ENCODE assay signal across 8 mouse cellular contexts in the genomic region with DNA sequence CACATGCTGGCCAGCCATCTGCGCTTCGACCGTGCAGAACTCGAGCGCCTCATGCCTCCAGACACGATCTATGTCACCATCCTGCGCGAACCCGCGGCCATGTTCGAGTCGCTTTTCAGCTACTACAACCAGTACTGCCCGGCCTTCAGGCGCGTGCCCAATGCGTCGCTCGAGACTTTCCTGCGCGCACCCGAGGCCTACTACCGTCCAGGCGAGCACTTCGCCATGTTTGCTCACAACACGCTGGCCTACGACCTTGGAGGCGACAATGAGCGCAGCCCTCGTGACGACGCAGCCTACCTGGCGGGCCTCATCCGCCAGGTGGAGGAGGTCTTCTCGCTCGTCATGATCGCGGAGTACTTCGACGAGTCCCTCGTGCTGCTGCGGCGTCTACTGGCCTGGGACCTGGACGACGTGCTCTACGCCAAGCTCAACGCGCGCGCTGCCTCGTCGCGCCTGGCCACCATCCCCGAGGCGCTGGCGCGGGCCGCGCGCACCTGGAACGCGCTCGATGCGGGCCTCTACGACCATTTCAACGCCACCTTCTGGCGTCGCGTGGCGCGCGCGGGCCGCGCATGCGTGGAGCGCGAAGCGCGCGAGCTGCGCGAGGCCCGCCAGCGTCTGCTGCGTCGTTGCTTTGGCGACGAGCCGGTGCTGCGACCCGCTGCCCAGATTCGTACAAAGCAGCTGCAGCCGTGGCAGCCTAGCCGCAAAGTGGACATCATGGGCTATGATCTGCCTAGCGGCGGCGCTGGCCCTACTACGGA. TPM values are rescaled to one million over a fixed set of nuclear protein-coding genes. Genes with fewer than 3 reads are reported as not detected.
A peak's percentile ranks its signal among the peaks of the same experiment; 100 is the strongest.
DNase-seq lines count a peak whose midpoint lies in the region; ATAC-seq and TF ChIP-seq lines count a peak whose summit lies in the region.

No protein-coding gene starts in this region.

- H3K27ac ChIP-seq in cerebellum, adult 2 months (ENCODE audit: insufficient read depth, low read length), result no peak overlapping the region
- no peak overlapping the region for H3K27ac ChIP-seq in thymus, adult 2 months (ENCODE audit: control insufficient read depth, insufficient read depth, low read length)
- H3K27ac ChIP-seq in intestine, postnatal 0 days (ENCODE audit: low read depth, low read length), result no peak overlapping the region

- no peaks in the 10 kb centered on the region for H3K36me3 ChIP-seq in thymus, adult 2 months (ENCODE audit: control insufficient read depth, insufficient read depth, low read length)
- no peaks in the 10 kb centered on the region for H3K36me3 ChIP-seq in intestine, postnatal 0 days (ENCODE audit: control insufficient read depth, insufficient read depth)

- H3K27me3 ChIP-seq in cerebellum, adult 2 months (ENCODE audit: control insufficient read depth, insufficient read depth, low read length), result no peaks in the 10 kb centered on the region
- H3K27me3 ChIP-seq in thymus, adult 2 months (ENCODE audit: control insufficient read depth, insufficient read depth, low read length), result no peaks in the 10 kb centered on the region
- H3K27me3 ChIP-seq in intestine, postnatal 0 days (replicated peaks; ENCODE audit: control insufficient read depth, insufficient read depth, low read length), result peaks cover 15% of the 10 kb centered on the region

- TF ChIP-seq CTCF in cerebellum, adult 2 months (IDR thresholded peaks at IDR 0.05; ENCODE audit: borderline replicate concordance, insufficient read depth, low read depth, low read length), result no peak
- TF ChIP-seq CTCF in thymus, adult 2 months (IDR thresholded peaks at IDR 0.05; ENCODE audit: borderline replicate concordance, control insufficient read depth, extremely low read depth, insufficient read depth, low read length, poor library complexity), result no peak
- no peak; the same call in 1 of the 2 replicates for TF ChIP-seq CTCF in intestine, postnatal 0 days (IDR thresholded peaks at IDR 0.05; ENCODE audit: low read depth)

- no peak for TF ChIP-seq POLR2A in cerebellum, adult 2 months (IDR thresholded peaks at IDR 0.05; ENCODE audit: borderline replicate concordance, insufficient read depth, low read length)
- TF ChIP-seq POLR2A in thymus, adult 2 months (IDR thresholded peaks at IDR 0.05; ENCODE audit: control insufficient read depth, extremely low read depth, insufficient read depth, low read length, poor library complexity), result no peak

- no peaks in the 10 kb centered on the region for H3K9me3 ChIP-seq in intestine, postnatal 0 days (ENCODE audit: control insufficient read depth)

- no peaks in the 10 kb centered on the region for H3K4me1 ChIP-seq in cerebellum, adult 2 months (ENCODE audit: control insufficient read depth, insufficient read depth, low read length)
- 0 out of 2 replicates have a peak, but pooled peaks cover 3% of the 10 kb centered on the region for H3K4me1 ChIP-seq in thymus, adult 2 months (replicated peaks; ENCODE audit: control insufficient read depth, insufficient read depth, low read length)
- H3K4me1 ChIP-seq in intestine, postnatal 0 days (replicated peaks; ENCODE audit: control insufficient read depth, insufficient read depth, low read length), result no peaks in the 10 kb centered on the region

- peak; percentile 25; the same call in 1 of the 2 replicates for ATAC-seq in intestine, postnatal 0 days

- H3K4me2 ChIP-seq in intestine, postnatal 0 days (replicated peaks; ENCODE audit: low read depth), result peak overlapping the region; percentile 56

- peak; percentile 38 to 68 for DNase-seq in cerebellum, postnatal 14 days
- DNase-seq in cerebellum, adult 2 months, result no peak
- no peak for DNase-seq in thymus, adult 2 months
- DNase-seq in thymus, adult 18-20 months, result no peak
- DNase-seq in neural tube, embryonic 10.5 days (ENCODE audit: extremely low spot score, low spot score), result peak; percentile 29
- no peak for DNase-seq in cerebellum, adult 9-11 months
- no peak for DNase-seq in right cerebral cortex, postnatal 36 days (ENCODE audit: low spot score in 2 of 2)

- H3K9ac ChIP-seq in intestine, postnatal 0 days (ENCODE audit: low read depth, low read length), result no peak overlapping the region

- H3K4me3 ChIP-seq in cerebellum, adult 2 months (replicated peaks; ENCODE audit: insufficient read depth, low read depth, low read length), result no peak overlapping the region
- H3K4me3 ChIP-seq in thymus, adult 2 months (ENCODE audit: control insufficient read depth, insufficient read depth, low read length), result peak overlapping the region; percentile 22; the same call in 1 of the 2 replicates
- peak overlapping the region; percentile 12; the same call in 1 of the 2 replicates for H3K4me3 ChIP-seq in intestine, postnatal 0 days (ENCODE audit: low read depth, low read length)

- whole genome bisulfite sequencing in cerebellum, adult 2 months, result 62% methylated on average over 98 of the region's 98 CpGs
- WGBS in thymus, adult 2 months, result 58% methylated on average over 98 of the region's 98 CpGs
- 43% methylated on average over 98 of the region's 98 CpGs for WGBS in intestine, postnatal 0 days

RNA-seq across cellular contexts. Expression of gene Gal3st3, which starts 9.0 kb away (rescaled TPM):
- 49.2 and 55.9 TPM in 2 replicates for polyA plus RNA-seq in cerebellum, adult 2 months (2012; rRNA removed)
- 4.8 and 6.3 TPM in 2 replicates for polyA plus RNA-seq in thymus, adult 2 months (2012; rRNA removed)
- polyA plus RNA-seq in intestine, postnatal 0 days (2015; fragmentation: Nextera tagmentation; extraction: Ambion mirVana), result 0.55 and 0.67 TPM in 2 replicates

RNA-seq across cellular contexts. Expression of gene Sf3b2, which starts 11.9 kb away (rescaled TPM):
- polyA plus RNA-seq in cerebellum, adult 2 months (2012; rRNA removed), result 175 and 181 TPM in 2 replicates
- 213 and 250 TPM in 2 replicates for polyA plus RNA-seq in thymus, adult 2 months (2012; rRNA removed)
- polyA plus RNA-seq in intestine, postnatal 0 days (2015; fragmentation: Nextera tagmentation; extraction: Ambion mirVana), result 160 and 172 TPM in 2 replicates

RNA-seq across cellular contexts. Expression of gene Catsper1, which starts 28.4 kb away (rescaled TPM):
- not detected in 2 replicates for polyA plus RNA-seq in cerebellum, adult 2 months (2012; rRNA removed)
- not detected in 2 replicates for polyA plus RNA-seq in thymus, adult 2 months (2012; rRNA removed)
- not detected in 2 replicates for polyA plus RNA-seq in intestine, postnatal 0 days (2015; fragmentation: Nextera tagmentation; extraction: Ambion mirVana)

RNA-seq across cellular contexts. Expression of gene Pacs1, which starts 34.2 kb away (rescaled TPM):
- polyA plus RNA-seq in cerebellum, adult 2 months (2012; rRNA removed), result 26.7 and 28.0 TPM in 2 replicates
- polyA plus RNA-seq in thymus, adult 2 months (2012; rRNA removed), result 58.9 and 64.9 TPM in 2 replicates
- 6.2 and 6.6 TPM in 2 replicates for polyA plus RNA-seq in intestine, postnatal 0 days (2015; fragmentation: Nextera tagmentation; extraction: Ambion mirVana)

RNA-seq across cellular contexts. Expression of gene Cst6, which starts 42.2 kb away (rescaled TPM):
- polyA plus RNA-seq in cerebellum, adult 2 months (2012; rRNA removed), result 15.4 and 19.0 TPM in 2 replicates
- polyA plus RNA-seq in thymus, adult 2 months (2012; rRNA removed), result 60.2 and 101 TPM in 2 replicates
- polyA plus RNA-seq in intestine, postnatal 0 days (2015; fragmentation: Nextera tagmentation; extraction: Ambion mirVana), result 624 and 632 TPM in 2 replicates

Comparison
In these comparisons a context has a peak if more than half of its experiments do, and no peak if none do; other contexts are left out.
1. DNase-seq: peak in cerebellum, postnatal 14 days (2 of 2) and neural tube, embryonic 10.5 days (single experiment); none in cerebellum, adult 2 months (0 of 2), thymus, adult 2 months (single experiment), thymus, adult 18-20 months (0 of 2), cerebellum, adult 9-11 months (single experiment) and right cerebral cortex, postnatal 36 days (0 of 2).